Mouse (Mus musculus) forebrain, embryonic 14.5 days (tissue): Measurements from ENCODE around the gene Hist1h2bl. TPM values are rescaled to one million over a fixed set of nuclear protein-coding genes. Genes with fewer than 3 reads are reported as not detected.
"Not testable (repeated sequence)": the region's sequence is repeated elsewhere in the genome, so short reads cannot be mapped to it uniquely, and the experiment has no call there.

Source experiments
- ATAC-seq: fragments of 200-750 bp; cut with Nextera tagmentation; 2 replicates; pipeline ENCODE4 v1.8.0; 2017; ENCODE audit warnings: mild to moderate bottlenecking, moderate library complexity
- DNase-seq: peaks from one replicate; pipeline ENCODE4 v3.0.0-alpha.2; 2015; ENCODE audit warnings: low spot score
- H3K27ac ChIP-seq: fragments of 300-500 bp; sonication (generic); 2 replicates; pipeline ENCODE4 v1.5.1; 2014; ENCODE audit warnings: low read depth, mild to moderate bottlenecking, control low read depth, low read length, moderate library complexity
- H3K27me3 ChIP-seq: fragments of 300-500 bp; sonication (generic); replicated peaks from 2 replicates; pipeline ENCODE4 v1.6.1; 2014; ENCODE audit warnings: low read length, control low read depth, mixed read lengths; ENCODE audit not compliant: control insufficient read depth, insufficient read depth
- H3K36me3 ChIP-seq: fragments of 300-500 bp; sonication (generic); 2 replicates; pipeline ENCODE4 v1.6.1; 2014; ENCODE audit warnings: low read length, control low read depth; ENCODE audit not compliant: control insufficient read depth, insufficient read depth
- H3K4me1 ChIP-seq: fragments of 300-500 bp; sonication (generic); 2 replicates; pipeline ENCODE4 v1.6.1; 2014; ENCODE audit warnings: antibody characterized with exemption, low read length, control low read depth; ENCODE audit not compliant: control insufficient read depth, insufficient read depth
- H3K4me2 ChIP-seq: fragments of 300-500 bp; sonication (generic); 2 replicates; pipeline ENCODE4 v1.6.1; 2014; ENCODE audit warnings: mild to moderate bottlenecking, control low read depth, low read length
- H3K4me3 ChIP-seq: fragments of 300-500 bp; sonication (generic); 2 replicates; pipeline ENCODE4 v1.5.1; 2014; ENCODE audit warnings: low read depth, low read length, control low read depth
- H3K9ac ChIP-seq: fragments of 300-500 bp; sonication (generic); 2 replicates; pipeline ENCODE4 v1.6.1; 2014; ENCODE audit warnings: mild to moderate bottlenecking, low read length, control low read depth, moderate library complexity
- H3K9me3 ChIP-seq: fragments of 300-500 bp; sonication (generic); replicated peaks from 2 replicates; pipeline ENCODE4 v1.6.1; 2016; ENCODE audit warnings: low read length, control low read depth, mixed read lengths; ENCODE audit not compliant: control insufficient read depth
- WGBS: fragments of 180-500 bp; shearing (Covaris S2); extraction: QIAGEN DNeasy Blood & Tissue Kit; methylation state at CpG from one replicate; pipeline ENCODE4 v1.1.7; 2014; 5-methylcytosine and 5-hydroxymethylcytosine counted together
- polyA plus RNA-seq: library from polyadenylated mRNA; unstranded; fragments of >200 nt; fragmentation: Nextera tagmentation; extraction: Ambion mirVana; gene quantifications from 2 replicates; pipeline ENCODE4 v1.2.1, GENCODE M21; 2014

Gene Hist1h2bl
- polyA plus RNA-seq, 1 experiment from 2014 or later: 3.7 TPM

GRCm38 (mm10) chr13:21750159-21751017 lies 34.4 kb upstream of the Hist1h2bl start, which contains the start of gene Hist1h4k:
TSS of gene Hist1h4k (minus strand) at chr13:21750505.
- ATAC-seq: peak; percentile 85
- Histone ChIP-seq H3K27ac (peak within 1 kb of the TSS; percentile 91), H3K9ac (peak within 1 kb of the TSS; percentile 70), H3K4me3 (peak within 1 kb of the TSS; percentile 54), H3K4me1 (peaks cover 26% of the 10 kb centered on the region), H3K4me2 (peak within 1 kb of the TSS; percentile 83)
- H3K9me3 ChIP-seq, H3K36me3 ChIP-seq, H3K27me3 ChIP-seq: not testable (repeated sequence)
- under 1% methylated on average over 39 of the region's 56 CpGs for WGBS
- DNase-seq: peak; percentile 96

- Histone ChIP-seq H3K9me3 (no peaks in the 10 kb centered on the region), H3K4me2 (peak overlapping the region; percentile 83), H3K4me1 (peaks cover 26% of the 10 kb centered on the region), H3K9ac (peak overlapping the region; percentile 70), H3K4me3 (peak overlapping the region; percentile 54), H3K36me3 (no peaks in the 10 kb centered on the region), H3K27ac (peak overlapping the region; percentile 91), H3K27me3 (no peaks in the 10 kb centered on the region)
- peak; percentile 66 for DNase-seq
- 3% methylated on average over 5 of the region's 5 CpGs for WGBS
- no peak for ATAC-seq
Measured at GRCm38 (mm10) chr13:21749387-21750158, 33.6 kb upstream of the Hist1h2bl start.

GRCm38 (mm10) chr13:21745006-21745405 lies 29.1 kb upstream of the Hist1h2bl start:
- no peak for DNase-seq
- ATAC-seq: no peak
- Histone ChIP-seq H3K9ac (no peak overlapping the region), H3K27ac (no peak overlapping the region), H3K27me3 (no peaks in the 10 kb centered on the region), H3K4me1 (peaks cover 17% of the 10 kb centered on the region), H3K4me2 (no peak overlapping the region), H3K36me3 (no peaks in the 10 kb centered on the region), H3K9me3 (no peaks in the 10 kb centered on the region), H3K4me3 (no peak overlapping the region)
- WGBS: 96% methylated on average over 1 of the region's 1 CpGs

- Histone ChIP-seq H3K27ac (peak within 1 kb of the TSS; percentile 97), H3K4me1 (peaks cover 11% of the 10 kb centered on the region), H3K9ac (peak within 1 kb of the TSS; percentile 76), H3K4me3 (peak within 1 kb of the TSS; percentile 48), H3K4me2 (peak within 1 kb of the TSS; percentile 68)
- DNase-seq: peak; percentile 95
- not testable (repeated sequence) for H3K36me3 ChIP-seq, H3K27me3 ChIP-seq, H3K9me3 ChIP-seq
- 0% methylated on average over 37 of the region's 56 CpGs for WGBS
- peak; percentile 92 for ATAC-seq
Measured at GRCm38 (mm10) chr13:21734906-21735767, 19.2 kb upstream of the Hist1h2bl start, which contains the start of gene Hist1h4j. TSS of gene Hist1h4j (plus strand) at chr13:21735064.

DNA sequence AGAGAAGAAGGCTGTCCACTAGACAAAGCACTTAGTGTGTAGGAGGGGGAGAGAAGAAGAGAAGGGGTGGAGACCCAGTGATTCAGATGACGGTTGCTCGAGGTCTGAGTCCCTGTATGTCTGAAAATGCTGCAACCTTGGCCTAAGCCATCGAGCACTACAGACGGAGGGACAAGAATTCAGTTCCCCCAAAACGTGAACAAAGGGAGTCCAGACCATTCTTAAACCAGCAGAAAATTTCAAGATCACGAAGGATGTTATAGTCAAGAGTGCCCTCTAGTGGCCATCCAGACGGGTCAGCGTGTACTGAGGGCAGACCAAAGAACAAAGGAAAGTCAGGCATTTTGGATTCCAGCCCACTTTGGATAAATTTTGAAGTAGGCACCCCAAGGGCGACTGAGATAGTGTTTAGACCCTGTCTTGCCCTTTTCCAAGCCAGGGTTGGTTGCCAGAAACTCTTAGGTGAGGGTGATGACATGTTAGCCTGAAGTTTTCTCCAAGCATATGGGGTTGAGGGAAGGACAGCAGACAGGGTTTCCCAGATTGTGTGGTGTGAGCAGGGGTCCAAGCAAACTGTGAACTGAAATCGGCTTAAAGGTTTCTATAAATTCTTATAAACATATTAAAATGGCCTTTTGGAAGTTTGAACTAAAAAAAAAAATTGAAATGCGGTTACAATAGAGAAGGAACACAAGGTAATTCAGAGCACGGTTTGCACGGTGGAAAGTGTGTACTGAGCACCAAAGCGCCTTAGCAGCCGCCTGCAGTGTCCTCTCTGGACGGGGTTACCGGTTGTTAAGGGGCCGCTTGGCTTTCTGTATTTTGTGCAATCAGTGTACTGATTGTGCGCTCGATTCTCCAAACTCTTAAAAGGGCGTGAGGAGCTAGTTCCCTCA lies 18.3 kb upstream of the Hist1h2bl start:
- H3K9ac ChIP-seq: peak overlapping the region; percentile 76
- no peaks in the 10 kb centered on the region for H3K27me3 ChIP-seq
- peak overlapping the region; percentile 48 for H3K4me3 ChIP-seq
- peaks cover 11% of the 10 kb centered on the region for H3K4me1 ChIP-seq
- no peaks in the 10 kb centered on the region for H3K36me3 ChIP-seq
- ATAC-seq: peak; percentile 76
- peak; percentile 97 for DNase-seq
- no peaks in the 10 kb centered on the region for H3K9me3 ChIP-seq
- H3K4me2 ChIP-seq: peak overlapping the region; percentile 68
- WGBS: under 1% methylated on average over 21 of the region's 21 CpGs
- peak overlapping the region; percentile 97 for H3K27ac ChIP-seq

DNA sequence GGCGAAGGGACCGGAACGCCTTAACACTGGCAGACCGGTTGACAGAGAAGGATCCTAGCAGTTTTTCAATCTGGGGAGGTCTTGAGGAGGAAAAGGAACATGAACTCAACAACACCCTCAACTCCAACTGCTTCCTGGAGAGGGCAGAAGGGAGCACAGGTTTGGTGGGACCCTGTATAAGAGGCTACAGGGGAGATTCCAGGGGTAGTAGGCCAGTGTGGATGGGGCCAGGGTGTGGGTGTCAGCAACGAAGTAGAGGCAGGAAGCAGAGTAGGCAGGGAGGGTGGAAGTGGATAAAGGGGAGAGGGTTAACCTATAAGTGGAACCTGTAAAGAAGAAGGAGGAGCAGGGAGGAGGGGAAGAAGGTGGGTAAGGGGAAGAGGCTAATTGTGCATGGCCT lies 17.5 kb upstream of the Hist1h2bl start:
- Histone ChIP-seq H3K9me3 (no peaks in the 10 kb centered on the region), H3K9ac (no peak overlapping the region), H3K4me2 (no peak overlapping the region), H3K27me3 (no peaks in the 10 kb centered on the region), H3K36me3 (no peaks in the 10 kb centered on the region), H3K27ac (peak overlapping the region; percentile 97), H3K4me3 (no peak overlapping the region), H3K4me1 (peaks cover 11% of the 10 kb centered on the region)
- WGBS: 66% methylated on average over 5 of the region's 5 CpGs
- DNase-seq (no peak), ATAC-seq (no peak; the same call in 1 of the 2 replicates)

DNA sequence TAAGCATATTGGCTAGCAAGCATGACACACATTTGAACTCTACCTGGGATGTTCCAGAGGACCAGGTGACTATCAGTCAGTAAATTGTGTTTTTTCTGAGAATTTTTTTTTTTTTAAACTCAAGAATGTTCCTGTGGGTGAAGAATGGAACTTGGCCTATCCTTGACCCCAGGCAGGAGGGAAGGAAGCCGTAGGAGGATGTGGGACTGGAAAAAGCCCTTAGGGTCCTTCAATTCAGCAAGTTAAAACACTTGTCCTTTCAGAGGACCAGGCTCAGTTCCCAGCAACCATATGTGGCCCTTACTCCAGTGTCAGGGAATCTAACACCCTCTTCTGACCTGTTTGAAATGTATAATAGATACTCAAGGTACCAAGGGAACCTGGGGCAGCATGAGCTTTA lies 13.6 kb upstream of the Hist1h2bl start:
- no peak overlapping the region for H3K4me3 ChIP-seq
- no peak for DNase-seq
- no peak overlapping the region for H3K9ac ChIP-seq
- H3K36me3 ChIP-seq: no peaks in the 10 kb centered on the region
- H3K4me1 ChIP-seq: peaks cover 7% of the 10 kb centered on the region; the same call in 1 of the 2 replicates
- no peak for ATAC-seq
- H3K27me3 ChIP-seq: no peaks in the 10 kb centered on the region
- 69% methylated on average over 1 of the region's 1 CpGs for WGBS
- no peak overlapping the region for H3K27ac ChIP-seq
- H3K4me2 ChIP-seq: no peak overlapping the region
- no peaks in the 10 kb centered on the region for H3K9me3 ChIP-seq
